Mouse (Mus musculus) thymus, adult 2 months (tissue): ENCODE measurements at regions not wholly inside any gene's neighbourhood (a gene's known extent, or its start where the extent isn't known, plus 50 kb on each side); places are given as distances from the start of the nearest gene placed in this dataset.

Experiments
- DNase-seq: peaks from one replicate; pipeline ENCODE4 v3.0.0; 2021
- H3K27ac ChIP-seq: fragments of 200-500 bp; 2 replicates; pipeline ENCODE4 v1.5.1; 2012; ENCODE audit warnings: low read length, control low read depth; ENCODE audit not compliant: control insufficient read depth, insufficient read depth
- H3K27me3 ChIP-seq: fragments of 200-500 bp; 2 replicates; pipeline ENCODE4 v1.6.1; 2012; ENCODE audit warnings: mild to moderate bottlenecking, low read length, moderate library complexity, mixed read lengths; ENCODE audit not compliant: control insufficient read depth, insufficient read depth
- H3K36me3 ChIP-seq: fragments of 200-500 bp; 2 replicates; pipeline ENCODE4 v1.6.1; 2012; ENCODE audit warnings: mild to moderate bottlenecking, low read length, moderate library complexity; ENCODE audit not compliant: control insufficient read depth, insufficient read depth
- H3K4me1 ChIP-seq: fragments of 200-500 bp; replicated peaks from 2 replicates; pipeline ENCODE4 v1.6.1; 2012; ENCODE audit warnings: low read length; ENCODE audit not compliant: control insufficient read depth, insufficient read depth
- H3K4me3 ChIP-seq: fragments of 200-500 bp; 2 replicates; pipeline ENCODE4 v1.5.1; 2012; ENCODE audit warnings: mild to moderate bottlenecking, low read length, control low read depth, moderate library complexity; ENCODE audit not compliant: control insufficient read depth, insufficient read depth
- CTCF ChIP-seq: fragments of 200-500 bp; IDR thresholded peaks from 2 replicates; pipeline ENCODE4 v1.5.1; 2012; ENCODE audit warnings: mild to moderate bottlenecking, control low read depth, low read length, moderate library complexity, borderline replicate concordance; ENCODE audit not compliant: control insufficient read depth, poor library complexity, insufficient read depth; ENCODE audit errors: extremely low read depth
- POLR2A ChIP-seq: fragments of 200-500 bp; IDR thresholded peaks from 2 replicates; pipeline ENCODE4 v1.6.1; 2012; ENCODE audit warnings: mild to moderate bottlenecking, low read length, control low read depth, moderate library complexity; ENCODE audit not compliant: control insufficient read depth, poor library complexity, insufficient read depth; ENCODE audit errors: extremely low read depth
- WGBS: fragments of 180-500 bp; shearing (Covaris S2); methylation state at CpG from one replicate; pipeline ENCODE4 v1.1.7; 2018; 5-methylcytosine and 5-hydroxymethylcytosine counted together

GRCm38 (mm10) chr2:72874533-72874932, 105.7 kb downstream of the Sp3 start:
- H3K27me3 ChIP-seq: no peaks in the 10 kb centered on the region
- no peak for TF ChIP-seq POLR2A
- no peak for TF ChIP-seq CTCF
- peak overlapping the region; percentile 9; the same call in 1 of the 2 replicates for H3K4me3 ChIP-seq
- peak overlapping the region; percentile 28 for H3K27ac ChIP-seq
- no peaks in the 10 kb centered on the region for H3K36me3 ChIP-seq
- H3K4me1 ChIP-seq: peaks cover 25% of the 10 kb centered on the region
- DNase-seq: peak; percentile 39
- 7% methylated on average over 12 of the region's 12 CpGs for WGBS

- DNase-seq: peak; percentile 37
- H3K27ac ChIP-seq: no peak overlapping the region
- no peaks in the 10 kb centered on the region for H3K27me3 ChIP-seq
- H3K36me3 ChIP-seq: no peaks in the 10 kb centered on the region
- TF ChIP-seq CTCF: no peak
- no peak for TF ChIP-seq POLR2A
- 10% methylated on average over 2 of the region's 2 CpGs for WGBS
- peaks cover 25% of the 10 kb centered on the region for H3K4me1 ChIP-seq
- no peak overlapping the region for H3K4me3 ChIP-seq
Measured at GRCm38 (mm10) chr2:72875677-72876076, 104.6 kb downstream of the Sp3 start.

- no peaks in the 10 kb centered on the region for H3K36me3 ChIP-seq
- no peak overlapping the region for H3K27ac ChIP-seq
- WGBS: 94% methylated on average over 2 of the region's 2 CpGs
- no peak overlapping the region for H3K4me3 ChIP-seq
- H3K27me3 ChIP-seq: no peaks in the 10 kb centered on the region
- DNase-seq: no peak
- H3K4me1 ChIP-seq: peaks cover 6% of the 10 kb centered on the region
- TF ChIP-seq POLR2A: no peak
- no peak for TF ChIP-seq CTCF
Measured at GRCm38 (mm10) chr2:72880016-72880415, 100.2 kb downstream of the Sp3 start.

- no peaks in the 10 kb centered on the region for H3K27me3 ChIP-seq
- no peak overlapping the region for H3K4me3 ChIP-seq
- peaks cover 1% of the 10 kb centered on the region; the same call in 1 of the 2 replicates for H3K4me1 ChIP-seq
- TF ChIP-seq POLR2A (no peak), CTCF (no peak)
- H3K36me3 ChIP-seq: no peaks in the 10 kb centered on the region
- WGBS: 96% methylated on average over 2 of the region's 2 CpGs
- H3K27ac ChIP-seq: no peak overlapping the region
- no peak for DNase-seq
Measured at GRCm38 (mm10) chr2:72881554-72881953, 98.7 kb downstream of the Sp3 start.

GRCm38 (mm10) chr2:72886250-72886649, 94.0 kb downstream of the Sp3 start:
- TF ChIP-seq CTCF (no peak), POLR2A (no peak)
- Histone ChIP-seq H3K4me1 (no peaks in the 10 kb centered on the region), H3K4me3 (no peak overlapping the region), H3K36me3 (no peaks in the 10 kb centered on the region), H3K27me3 (no peaks in the 10 kb centered on the region), H3K27ac (no peak overlapping the region)
- DNase-seq: no peak
- 82% methylated on average over 2 of the region's 2 CpGs for WGBS
